Comparison of ENCODE assay signal across 8 mouse cellular contexts in the genomic region with DNA sequence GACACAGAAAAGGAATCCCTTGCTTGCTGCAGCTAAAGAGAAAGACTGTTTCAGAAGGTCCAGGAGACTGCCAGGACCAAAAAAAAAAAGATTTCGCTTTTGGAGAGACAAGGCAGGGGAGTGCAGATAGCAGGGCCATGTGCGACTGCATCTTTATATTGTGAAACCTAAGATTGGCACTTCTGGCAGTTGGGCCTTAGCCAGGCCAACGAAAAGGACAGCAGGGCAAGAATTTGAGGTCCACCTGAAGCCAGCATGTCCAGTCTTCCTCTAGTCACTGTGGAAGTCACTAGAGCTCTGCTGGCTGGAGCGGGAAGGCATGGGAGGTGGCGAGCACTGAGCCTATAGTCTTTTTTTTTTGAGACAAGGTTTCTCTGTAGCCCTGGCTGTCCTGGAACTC. TPM values are rescaled to one million over a fixed set of nuclear protein-coding genes. Genes with fewer than 3 reads are reported as not detected.
DNase-seq lines count a peak whose midpoint lies in the region; ATAC-seq and TF ChIP-seq lines count a peak whose summit lies in the region.

No protein-coding gene starts in this region.

- H3K9ac ChIP-seq in heart, embryonic 13.5 days: peak overlapping the region; percentile 91
- peak overlapping the region; percentile 90; the same call in 1 of the 2 replicates for H3K9ac ChIP-seq in hindbrain, embryonic 11.5 days (ENCODE audit: low read depth, low read length)
- peak overlapping the region; percentile 80 for H3K9ac ChIP-seq in midbrain, embryonic 11.5 days (ENCODE audit: low read length)

- H3K9me3 ChIP-seq in heart, embryonic 13.5 days: no peaks in the 10 kb centered on the region
- no peaks in the 10 kb centered on the region for H3K9me3 ChIP-seq in G1E (replicated peaks)
- H3K9me3 ChIP-seq in hindbrain, embryonic 11.5 days (ENCODE audit: control insufficient read depth, low read length): no peaks in the 10 kb centered on the region
- H3K9me3 ChIP-seq in midbrain, embryonic 11.5 days (ENCODE audit: control insufficient read depth, low read length): no peaks in the 10 kb centered on the region

- TF ChIP-seq CTCF in G1E (IDR thresholded peaks at IDR 0.05; ENCODE audit: low read depth, low read length): no peak

- peak overlapping the region; percentile 99 for H3K27ac ChIP-seq in heart, embryonic 13.5 days (replicated peaks)
- no peak overlapping the region for H3K27ac ChIP-seq in hindbrain, embryonic 11.5 days (ENCODE audit: low read depth, low read length)
- H3K27ac ChIP-seq in midbrain, embryonic 11.5 days (ENCODE audit: low read depth, low read length): no peak overlapping the region

- H3K27me3 ChIP-seq in heart, embryonic 13.5 days (replicated peaks): no peaks in the 10 kb centered on the region
- H3K27me3 ChIP-seq in G1E (ENCODE audit: insufficient read depth, low read length): no peaks in the 10 kb centered on the region
- no peaks in the 10 kb centered on the region for H3K27me3 ChIP-seq in hindbrain, embryonic 11.5 days (ENCODE audit: control insufficient read depth, insufficient read depth, low read length)
- no peaks in the 10 kb centered on the region for H3K27me3 ChIP-seq in midbrain, embryonic 11.5 days (ENCODE audit: control insufficient read depth, insufficient read depth, low read length)

- H3K4me3 ChIP-seq in heart, embryonic 13.5 days: peak overlapping the region; percentile 69
- H3K4me3 ChIP-seq in G1E (ENCODE audit: low read depth, low read length): peak overlapping the region; percentile 84
- peak overlapping the region; percentile 65 for H3K4me3 ChIP-seq in hindbrain, embryonic 11.5 days (ENCODE audit: low read depth, low read length)
- H3K4me3 ChIP-seq in midbrain, embryonic 11.5 days (ENCODE audit: low read depth, low read length): peak overlapping the region; percentile 52

- H3K4me1 ChIP-seq in heart, embryonic 13.5 days: peaks cover 39% of the 10 kb centered on the region
- peaks cover 70% of the 10 kb centered on the region for H3K4me1 ChIP-seq in G1E (ENCODE audit: insufficient read depth, low read depth, low read length)
- peaks cover 2% of the 10 kb centered on the region for H3K4me1 ChIP-seq in hindbrain, embryonic 11.5 days (replicated peaks; ENCODE audit: control insufficient read depth, insufficient read depth, low read length)
- H3K4me1 ChIP-seq in midbrain, embryonic 11.5 days (ENCODE audit: control insufficient read depth, insufficient read depth, low read length): peaks cover 18% of the 10 kb centered on the region

- peaks cover 35% of the 10 kb centered on the region for H3K36me3 ChIP-seq in heart, embryonic 13.5 days
- H3K36me3 ChIP-seq in G1E (replicated peaks): peaks cover 84% of the 10 kb centered on the region
- peaks cover under 1% of the 10 kb centered on the region for H3K36me3 ChIP-seq in hindbrain, embryonic 11.5 days (ENCODE audit: control insufficient read depth, insufficient read depth, low read length)
- H3K36me3 ChIP-seq in midbrain, embryonic 11.5 days (ENCODE audit: control insufficient read depth, insufficient read depth, low read length): peaks cover 3% of the 10 kb centered on the region; the same call in 1 of the 2 replicates

- 49% methylated on average over 5 of the region's 5 CpGs for WGBS in heart, embryonic 13.5 days
- WGBS in hindbrain, embryonic 11.5 days: 61% methylated on average over 5 of the region's 5 CpGs
- WGBS in midbrain, embryonic 11.5 days: 66% methylated on average over 5 of the region's 5 CpGs

- no peak for ATAC-seq in heart, embryonic 13.5 days (ENCODE audit: extremely low read depth, insufficient number of reproducible peaks, low FRiP score, low TSS enrichment)
- no peak for ATAC-seq in G1E (ENCODE audit: extremely low read depth, insufficient number of reproducible peaks, low FRiP score, poor library complexity, severe bottlenecking)
- ATAC-seq in hindbrain, embryonic 11.5 days (ENCODE audit: low FRiP score): no peak
- ATAC-seq in midbrain, embryonic 11.5 days (ENCODE audit: low FRiP score): no peak

- no peak for DNase-seq in heart, postnatal 36 days
- DNase-seq in G1E (ENCODE audit: low spot score): no peak
- no peak for DNase-seq in hindbrain, embryonic 11.5 days (ENCODE audit: low spot score)
- no peak for DNase-seq in midbrain, embryonic 11.5 days (ENCODE audit: low spot score, missing footprints)
- no peak for DNase-seq in layer of hippocampus, adult 9-10 months (ENCODE audit: low spot score)
- no peak for DNase-seq in left cerebral cortex, adult 18-20 months (ENCODE audit: low spot score in 2 of 2)
- DNase-seq in yolk sac, embryonic 10.5 days (ENCODE audit: low spot score): no peak

- intact Hi-C loops in heart, postnatal 36 days (cut with DNase I): loop anchor here (2.0 kb wide), 1 partner anchor 68 kb away; no protein-coding TSS in a partner anchor

- peak overlapping the region; percentile 84 for H3K4me2 ChIP-seq in heart, embryonic 13.5 days
- H3K4me2 ChIP-seq in hindbrain, embryonic 11.5 days (replicated peaks; ENCODE audit: low read depth, low read length): peak overlapping the region; percentile 74
- H3K4me2 ChIP-seq in midbrain, embryonic 11.5 days: peak overlapping the region; percentile 66

RNA-seq across cellular contexts. Expression of a gene that starts 1.2 kb away (rescaled TPM):
- polyA plus RNA-seq in heart, embryonic 13.5 days (2015; fragmentation: Nextera tagmentation; extraction: Ambion mirVana): 110 and 112 TPM in 2 replicates
- 10 to 100 TPM; 14.5 to 18.3 TPM for total RNA-seq in heart, postnatal 36 days (2021)
- total RNA-seq in G1E (2014; fragmentation: Nextera tagmentation) (273 and 301 TPM in 2 replicates), G1E (2017) (110 and 117 TPM in 2 replicates)
- polyA plus RNA-seq in G1E (2012): 254 and 283 TPM in 2 replicates
- 108 and 109 TPM in 2 replicates for polyA plus RNA-seq in hindbrain, embryonic 11.5 days (2014; fragmentation: Nextera tagmentation; extraction: Ambion mirVana)
- polyA plus RNA-seq in midbrain, embryonic 11.5 days (2014; fragmentation: Nextera tagmentation; extraction: Ambion mirVana): 128 and 132 TPM in 2 replicates
- 1 to 10 TPM; 5.2 to 6.2 TPM for total RNA-seq in left cerebral cortex, adult 18-20 months (2021)

RNA-seq across cellular contexts. Expression of a gene that starts 16.0 kb away (rescaled TPM):
- polyA plus RNA-seq in heart, embryonic 13.5 days (2015; fragmentation: Nextera tagmentation; extraction: Ambion mirVana): 12.0 and 12.5 TPM in 2 replicates
- 10 to 100 TPM; 11.6 to 15.6 TPM for total RNA-seq in heart, postnatal 36 days (2021)
- total RNA-seq in G1E (2014; fragmentation: Nextera tagmentation): 62.0 and 62.3 TPM in 2 replicates
- 50.3 and 50.9 TPM in 2 replicates for total RNA-seq in G1E (2017)
- 17.4 and 23.0 TPM in 2 replicates for polyA plus RNA-seq in G1E (2012)
- 22.1 and 23.7 TPM in 2 replicates for polyA plus RNA-seq in hindbrain, embryonic 11.5 days (2014; fragmentation: Nextera tagmentation; extraction: Ambion mirVana)
- polyA plus RNA-seq in midbrain, embryonic 11.5 days (2014; fragmentation: Nextera tagmentation; extraction: Ambion mirVana): 20.8 and 22.3 TPM in 2 replicates
- 10 to 100 TPM; 77.0 to 78.9 TPM for total RNA-seq in left cerebral cortex, adult 18-20 months (2021)

RNA-seq across cellular contexts. Expression of a gene that starts 24.7 kb away (rescaled TPM):
- polyA plus RNA-seq in heart, embryonic 13.5 days (2015; fragmentation: Nextera tagmentation; extraction: Ambion mirVana): not detected in 2 replicates
- not detected for total RNA-seq in heart, postnatal 36 days (2021)
- total RNA-seq in G1E (2014; fragmentation: Nextera tagmentation) (not detected in 2 replicates), G1E (2017) (not detected in 2 replicates)
- not detected in 2 replicates for polyA plus RNA-seq in G1E (2012)
- not detected in 2 replicates for polyA plus RNA-seq in hindbrain, embryonic 11.5 days (2014; fragmentation: Nextera tagmentation; extraction: Ambion mirVana)
- 0.48 TPM in 1 of 2 replicates, not detected in the other for polyA plus RNA-seq in midbrain, embryonic 11.5 days (2014; fragmentation: Nextera tagmentation; extraction: Ambion mirVana)
- total RNA-seq in left cerebral cortex, adult 18-20 months (2021): not detected

RNA-seq across cellular contexts. Expression of a gene that starts 30.5 kb away (rescaled TPM):
- not detected in 2 replicates for polyA plus RNA-seq in heart, embryonic 13.5 days (2015; fragmentation: Nextera tagmentation; extraction: Ambion mirVana)
- not detected for total RNA-seq in heart, postnatal 36 days (2021)
- total RNA-seq in G1E (2014; fragmentation: Nextera tagmentation) (not detected in 2 replicates), G1E (2017) (not detected in 2 replicates)
- polyA plus RNA-seq in G1E (2012): not detected in 2 replicates
- not detected in 2 replicates for polyA plus RNA-seq in hindbrain, embryonic 11.5 days (2014; fragmentation: Nextera tagmentation; extraction: Ambion mirVana)
- polyA plus RNA-seq in midbrain, embryonic 11.5 days (2014; fragmentation: Nextera tagmentation; extraction: Ambion mirVana): not detected in 2 replicates
- 1 to 10 TPM in 1 of 2 experiments, not detected in 1; 2.0 TPM for total RNA-seq in left cerebral cortex, adult 18-20 months (2021)

RNA-seq across cellular contexts. Expression of a gene that starts 36.4 kb away (rescaled TPM):
- polyA plus RNA-seq in heart, embryonic 13.5 days (2015; fragmentation: Nextera tagmentation; extraction: Ambion mirVana): not detected in 2 replicates
- not detected for total RNA-seq in heart, postnatal 36 days (2021)
- total RNA-seq in G1E (2014; fragmentation: Nextera tagmentation): not detected in 2 replicates
- 0.16 and 0.17 TPM in 2 replicates for total RNA-seq in G1E (2017)
- polyA plus RNA-seq in G1E (2012): not detected in 2 replicates
- polyA plus RNA-seq in hindbrain, embryonic 11.5 days (2014; fragmentation: Nextera tagmentation; extraction: Ambion mirVana): 0.26 TPM in 1 of 2 replicates, not detected in the other
- polyA plus RNA-seq in midbrain, embryonic 11.5 days (2014; fragmentation: Nextera tagmentation; extraction: Ambion mirVana): 0.08 and 0.12 TPM in 2 replicates
- total RNA-seq in left cerebral cortex, adult 18-20 months (2021): 1 to 10 TPM; 1.7 to 1.9 TPM
